Mouse (Mus musculus) megakaryocyte-erythroid progenitor cell, adult 5-6 weeks (primary cell): ENCODE measurements at regions not wholly inside any gene's neighbourhood (a gene's known extent, or its start where the extent isn't known, plus 50 kb on each side); places are given as distances from the start of the nearest gene placed in this dataset.
"Not testable (repeated sequence)": the region's sequence is repeated elsewhere in the genome, so short reads cannot be mapped to it uniquely, and the experiment has no call there.

ENCODE experiments used
- ATAC-seq: replicated peaks from 2 replicates; pipeline ENCODE4 v1.8.0; 2016; ENCODE audit warnings: mild to moderate bottlenecking, inconsistent platforms; ENCODE audit not compliant: severe bottlenecking, poor library complexity, low FRiP score, low TSS enrichment

GRCm38 (mm10) chr16:58126086-58126485 lies 282.2 kb upstream of the Dcbld2 start:
- no peak for ATAC-seq

DNA sequence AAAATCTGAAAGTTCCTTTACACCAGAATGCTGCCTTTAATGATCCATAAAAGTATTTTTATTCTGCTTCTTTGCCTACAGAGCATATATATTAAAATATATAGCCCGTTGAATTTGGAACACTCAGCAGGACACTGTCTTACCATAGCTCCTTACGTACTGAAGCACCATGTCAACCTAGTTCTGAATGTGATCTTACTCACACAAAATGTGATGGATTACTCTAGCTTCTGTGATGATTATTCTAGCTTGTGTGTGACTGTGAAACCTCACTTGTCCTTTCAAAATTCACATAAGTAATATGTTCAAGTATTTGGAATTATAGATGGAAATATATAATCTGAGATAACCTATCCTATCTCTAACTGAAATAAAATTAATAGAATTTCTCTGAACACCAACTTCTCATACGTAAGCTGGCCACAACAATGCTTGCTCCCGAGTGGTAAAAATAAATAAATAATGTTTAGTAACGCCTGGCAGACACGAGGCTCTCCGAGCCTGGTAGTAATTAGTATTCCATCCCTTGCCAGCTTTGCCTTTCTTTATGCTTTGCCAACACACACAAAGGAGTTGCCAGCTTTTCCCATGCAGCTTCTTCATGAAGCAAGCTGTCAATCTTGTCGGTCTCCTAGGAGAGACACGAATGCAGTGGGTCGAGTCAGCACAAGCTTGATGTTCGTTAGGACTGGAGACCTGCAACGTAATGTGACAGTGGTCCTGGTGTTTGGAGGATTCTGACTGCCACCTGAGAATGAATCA lies 271.9 kb upstream of the Dcbld2 start:
- no peak for ATAC-seq

- ATAC-seq = no peak
Measured at GRCm38 (mm10) chr16:58136979-58137378, 271.3 kb upstream of the Dcbld2 start.

GRCm38 (mm10) chr16:58137728-58138279 lies 270.4 kb upstream of the Dcbld2 start:
- ATAC-seq = no peak

DNA sequence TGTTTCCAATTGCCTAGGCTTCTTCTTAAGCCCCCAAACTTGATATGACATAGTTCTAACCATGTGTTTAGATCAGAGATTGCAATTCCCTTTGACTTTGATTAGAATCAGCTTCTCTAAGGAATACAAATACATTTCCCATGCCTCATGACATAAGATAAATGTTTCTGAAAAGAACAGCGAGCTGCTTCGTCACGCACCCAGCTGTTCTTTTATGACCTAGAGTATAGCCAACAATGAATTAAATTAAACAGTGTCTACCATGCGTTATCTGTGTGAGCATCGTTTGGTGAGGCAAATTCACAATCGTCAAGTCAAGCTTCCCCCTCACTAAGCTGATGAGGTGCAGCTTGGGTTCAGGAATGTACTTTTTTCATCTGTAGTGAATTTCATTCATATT lies 261.8 kb upstream of the Dcbld2 start:
- ATAC-seq = no peak

DNA sequence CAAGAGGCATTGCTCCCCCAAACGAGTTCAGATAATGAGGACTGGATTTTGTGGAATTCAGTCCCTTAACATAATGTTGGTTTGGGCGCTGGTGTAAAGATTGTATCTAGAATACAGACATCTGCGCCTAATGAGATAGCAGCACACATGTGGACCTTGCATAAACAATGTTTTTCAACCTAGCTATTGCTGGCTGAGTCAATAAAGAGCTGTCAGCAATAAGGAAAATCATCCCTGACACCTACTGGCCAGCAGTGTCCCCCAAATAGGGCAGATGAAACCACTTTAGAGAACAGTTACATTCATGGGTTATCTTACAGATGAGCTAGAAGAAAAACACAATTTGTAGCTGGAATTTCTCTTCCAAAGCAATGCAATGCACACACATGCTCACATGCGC lies 252.7 kb upstream of the Dcbld2 start:
- ATAC-seq = no peak

- no peak for ATAC-seq
Measured at GRCm38 (mm10) chr16:58178744-58179401, 229.4 kb upstream of the Dcbld2 start.

DNA sequence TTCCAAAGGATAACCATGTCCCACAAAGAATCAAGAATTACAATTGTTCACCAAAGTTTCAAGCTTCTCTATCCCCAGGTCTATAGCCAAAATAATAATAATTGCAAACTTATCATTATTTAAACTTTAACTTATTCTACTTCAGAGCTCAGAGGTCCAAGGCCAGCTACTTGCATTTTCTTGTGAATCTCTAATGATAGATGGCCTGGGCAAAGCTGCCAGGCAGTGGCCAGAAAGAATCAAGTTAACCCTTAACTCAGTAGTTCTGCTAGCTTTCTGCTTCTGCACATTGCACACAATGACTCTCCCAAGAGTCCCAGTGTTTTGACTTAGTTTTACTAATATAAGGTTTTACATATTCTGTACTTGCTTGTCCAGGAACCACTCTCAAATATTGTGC lies 228.3 kb upstream of the Dcbld2 start:
- ATAC-seq = not testable (repeated sequence)

DNA sequence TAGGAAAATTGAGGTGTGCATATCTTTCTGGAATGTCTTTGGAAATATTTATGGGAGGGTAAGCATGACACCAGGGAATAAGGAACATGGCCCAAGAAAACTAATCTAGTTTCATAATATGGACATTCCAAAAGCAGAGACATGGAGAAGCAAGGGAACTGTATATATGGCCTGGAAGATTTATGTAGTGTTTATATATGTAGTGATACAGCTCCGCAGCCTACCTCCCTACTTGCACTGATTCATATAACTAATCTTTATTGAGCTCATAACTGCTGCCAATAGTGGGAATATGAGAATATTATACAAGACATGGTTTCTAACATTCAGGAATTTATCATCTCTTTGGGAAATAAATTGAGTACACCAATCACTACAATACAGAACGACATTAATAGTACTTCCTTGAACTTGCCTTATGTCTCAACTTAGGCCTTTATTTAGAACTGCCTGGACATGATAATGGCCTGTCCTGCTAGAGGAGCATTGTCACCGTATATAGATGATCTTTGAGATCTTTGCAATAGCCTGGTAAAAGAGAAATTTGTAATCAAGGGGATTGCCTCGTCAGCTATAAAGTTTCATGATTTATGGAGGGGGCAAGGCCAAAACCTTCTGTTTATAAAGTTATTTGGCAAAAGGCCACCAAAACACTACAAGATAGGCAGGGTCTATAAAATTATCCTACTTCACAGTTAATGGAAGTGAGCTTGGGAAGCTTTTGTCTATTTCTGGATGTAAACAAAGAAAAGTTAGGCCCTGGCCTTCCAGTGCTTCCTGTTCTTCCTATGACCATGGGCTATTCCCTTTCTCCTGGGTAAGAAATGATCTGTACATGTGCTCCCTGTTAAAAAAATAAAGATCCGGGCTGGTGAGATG lies 213.4 kb upstream of the Dcbld2 start:
- ATAC-seq = no peak

DNA sequence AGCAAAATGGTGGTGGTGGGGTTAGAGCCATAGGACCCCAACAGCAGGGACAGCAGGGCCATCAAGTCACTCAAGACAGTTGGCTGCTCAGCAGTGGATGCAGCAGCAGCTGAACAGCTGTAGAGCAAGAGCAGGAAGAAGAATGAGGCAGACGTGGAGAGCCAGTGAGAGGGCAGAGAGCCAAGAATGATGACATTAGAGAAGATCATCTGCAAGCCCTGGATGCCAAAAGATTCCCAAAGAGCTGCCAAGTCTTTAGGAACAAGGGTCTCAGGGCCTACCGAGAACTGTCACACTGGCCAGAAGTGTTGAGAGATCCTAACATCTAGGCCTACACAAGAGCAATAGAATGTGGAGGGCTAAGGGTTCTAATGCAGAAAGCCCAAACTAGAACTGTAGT lies 196.4 kb upstream of the Dcbld2 start:
- ATAC-seq = no peak

GRCm38 (mm10) chr16:58234686-58235085 lies 173.6 kb upstream of the Dcbld2 start:
- ATAC-seq = no peak

DNA sequence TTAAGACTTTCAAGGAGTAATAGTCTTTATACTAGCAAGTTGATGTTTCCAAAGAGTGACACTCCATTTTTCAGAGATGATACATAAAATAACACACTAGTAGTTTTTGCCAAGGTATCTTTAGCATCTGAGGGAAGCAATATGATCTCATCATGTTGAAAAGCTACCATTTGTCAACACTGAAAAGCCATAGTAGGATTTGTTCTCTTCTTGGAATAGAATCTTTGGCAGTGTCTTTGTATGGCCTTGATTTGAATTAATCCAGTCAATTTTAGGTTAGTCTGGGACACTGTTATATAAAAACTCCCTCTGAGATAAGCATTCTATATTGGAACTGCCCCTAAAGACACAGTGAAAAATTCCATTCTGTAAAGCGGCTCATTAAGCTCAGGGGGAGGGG lies 171.4 kb upstream of the Dcbld2 start:
- ATAC-seq = no peak

- no peak for ATAC-seq
Measured at GRCm38 (mm10) chr16:58276281-58276680, 132.0 kb upstream of the Dcbld2 start.

GRCm38 (mm10) chr16:58281474-58281873 lies 126.8 kb upstream of the Dcbld2 start:
- no peak for ATAC-seq

GRCm38 (mm10) chr16:58294457-58294856 lies 113.8 kb upstream of the Dcbld2 start:
- ATAC-seq = no peak

DNA sequence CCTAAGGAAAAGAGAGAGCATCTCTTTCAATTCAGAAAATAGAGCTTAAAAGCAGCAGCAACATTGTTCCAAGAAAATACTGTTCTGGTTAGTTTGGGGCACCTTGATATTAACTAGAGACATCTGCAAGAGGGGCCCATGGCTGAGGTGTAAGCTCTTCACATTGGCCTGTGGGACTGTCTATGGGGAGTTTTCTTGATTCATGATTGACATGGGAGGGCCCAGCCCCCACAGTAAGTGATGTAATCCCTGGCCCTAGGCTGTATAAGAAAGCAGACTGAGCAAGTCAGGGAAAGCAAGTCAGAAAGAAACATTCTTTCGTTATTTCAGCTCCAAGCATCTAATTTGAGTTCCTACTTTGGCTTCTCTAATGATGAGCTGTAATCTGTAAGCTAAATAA lies 113.1 kb upstream of the Dcbld2 start:
- ATAC-seq = no peak

- ATAC-seq = peak; percentile 96
Measured at GRCm38 (mm10) chr16:58299495-58299894, 108.7 kb upstream of the Dcbld2 start.

- no peak for ATAC-seq
Measured at GRCm38 (mm10) chr16:58300098-58300497, 108.1 kb upstream of the Dcbld2 start.

DNA sequence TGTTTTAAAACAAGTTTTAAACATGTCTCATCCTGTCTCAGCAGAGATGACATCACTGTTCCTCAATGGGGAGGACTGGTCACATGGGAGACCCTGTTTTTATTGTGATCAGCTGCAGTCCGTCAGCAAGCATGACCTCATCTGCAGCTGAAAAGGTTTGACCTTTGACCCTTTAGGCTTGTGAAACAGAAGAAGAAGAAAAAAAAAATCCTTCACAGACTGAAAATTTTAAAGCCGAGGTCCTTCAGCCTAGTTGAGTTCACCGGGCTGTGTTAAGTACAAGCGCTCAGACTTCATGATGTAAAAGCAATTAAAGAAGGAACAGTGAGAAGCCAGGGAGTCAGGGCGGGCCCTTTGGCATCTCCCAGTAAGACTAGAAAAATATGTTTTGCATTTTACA lies 104.7 kb upstream of the Dcbld2 start:
- no peak for ATAC-seq

GRCm38 (mm10) chr16:58316889-58317455 lies 91.3 kb upstream of the Dcbld2 start:
- ATAC-seq = no peak
